29 mouse cellular contexts compared by ENCODE assay signal in the genomic region with DNA sequence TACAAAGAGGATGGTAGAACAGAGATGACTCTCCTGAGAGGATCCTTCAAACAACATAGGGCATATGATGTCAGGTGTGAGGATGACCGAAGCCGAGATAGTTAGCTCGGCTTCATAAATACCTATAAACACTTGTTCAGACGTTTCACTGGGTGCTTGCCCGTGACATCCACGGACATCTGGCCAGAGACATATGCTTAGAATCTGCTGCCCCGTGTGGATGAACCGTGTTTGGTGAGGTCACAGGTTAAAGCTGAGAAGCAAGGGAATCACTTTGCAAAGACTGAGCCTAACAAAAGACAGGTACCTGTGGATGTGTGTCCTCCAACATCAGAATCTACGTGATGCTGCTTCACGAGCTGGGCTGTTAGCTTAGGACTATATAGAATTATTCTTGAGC. TPM values are rescaled to one million over a fixed set of nuclear protein-coding genes. Genes with fewer than 3 reads are reported as not detected.
A peak's percentile ranks its signal among the peaks of the same experiment; 100 is the strongest.
DNase-seq lines count a peak whose midpoint lies in the region; ATAC-seq and TF ChIP-seq lines count a peak whose summit lies in the region.
"Had no signal": no experiment of that assay in that cellular context is flagged by ENCODE, and none has a peak within 500 bp of the region (broad histone marks: within the 10 kb centered on the region; RNA-seq: fewer than 3 reads in every experiment).

No protein-coding gene starts in this region.

- H3K9ac ChIP-seq in embryonic facial prominence, embryonic 12.5 days: no peak overlapping the region
- H3K9ac ChIP-seq in limb, embryonic 12.5 days (replicated peaks): no peak overlapping the region
- no peak overlapping the region for H3K9ac ChIP-seq in midbrain, embryonic 14.5 days (replicated peaks; ENCODE audit: low read length)
- H3K9ac ChIP-seq in forebrain, embryonic 11.5 days (ENCODE audit: low read length): no peak overlapping the region
- H3K9ac ChIP-seq in kidney, embryonic 16.5 days (replicated peaks; ENCODE audit: low read length): no peak overlapping the region
- H3K9ac ChIP-seq: forebrain, postnatal 0 days; heart, embryonic 15.5 days; hindbrain, embryonic 13.5 days; liver, embryonic 15.5 days; lung, embryonic 14.5 days had no signal

- DNase-seq in heart, adult 11 months: peak; percentile 71
- no peak for DNase-seq in heart, postnatal 10 days
- no peak for DNase-seq in midbrain, embryonic 14.5 days
- DNase-seq in forebrain, embryonic 11.5 days (ENCODE audit: low spot score): no peak
- DNase-seq: adrenal gland, postnatal 10 days; forebrain, postnatal 0 days; heart, postnatal 36 days; kidney, adult 2 months; lung, embryonic 14.5 days; right cerebral cortex, adult 18-20 months; spleen, adult 18-20 months; thymus, adult 18-20 months; thymus, postnatal 25 days had no signal

- peaks cover 32% of the 10 kb centered on the region for H3K79me3 ChIP-seq in C2C12 (ENCODE audit: low read depth)

- H3K4me1 ChIP-seq in embryonic facial prominence, embryonic 12.5 days: peaks cover 30% of the 10 kb centered on the region
- H3K4me1 ChIP-seq in limb, embryonic 12.5 days (replicated peaks): peaks cover 40% of the 10 kb centered on the region
- H3K4me1 ChIP-seq in midbrain, embryonic 14.5 days (ENCODE audit: control insufficient read depth, insufficient read depth, low read length): no peaks in the 10 kb centered on the region
- H3K4me1 ChIP-seq in forebrain, embryonic 11.5 days (replicated peaks; ENCODE audit: control insufficient read depth, insufficient read depth, low read length): no peaks in the 10 kb centered on the region
- H3K4me1 ChIP-seq in kidney, embryonic 16.5 days (ENCODE audit: insufficient read depth, low read length): peaks cover 7% of the 10 kb centered on the region; the same call in 1 of the 2 replicates
- H3K4me1 ChIP-seq: heart, embryonic 15.5 days; hindbrain, embryonic 13.5 days; liver, embryonic 15.5 days had no signal

- H3ac ChIP-seq in C2C12 (ENCODE audit: control insufficient read depth, insufficient read length, low read depth): no peak overlapping the region

- H3K36me3 ChIP-seq in C2C12 (ENCODE audit: control insufficient read depth, insufficient read depth): no peaks in the 10 kb centered on the region
- H3K36me3 ChIP-seq in embryonic facial prominence, embryonic 12.5 days: no peaks in the 10 kb centered on the region
- no peaks in the 10 kb centered on the region for H3K36me3 ChIP-seq in limb, embryonic 12.5 days
- H3K36me3 ChIP-seq in midbrain, embryonic 14.5 days (ENCODE audit: control insufficient read depth, insufficient read depth, low read length): no peaks in the 10 kb centered on the region
- no peaks in the 10 kb centered on the region for H3K36me3 ChIP-seq in forebrain, embryonic 11.5 days (ENCODE audit: control insufficient read depth, insufficient read depth, low read length)
- H3K36me3 ChIP-seq in kidney, embryonic 16.5 days (ENCODE audit: insufficient read depth, low read length): no peaks in the 10 kb centered on the region
- H3K36me3 ChIP-seq: forebrain, embryonic 10.5 days; heart, embryonic 10.5 days; heart, embryonic 15.5 days; hindbrain, embryonic 13.5 days; liver, embryonic 15.5 days had no signal

- no peaks in the 10 kb centered on the region for H3K27me3 ChIP-seq in C2C12 (ENCODE audit: control insufficient read depth, insufficient read depth, insufficient read length)
- no peaks in the 10 kb centered on the region for H3K27me3 ChIP-seq in embryonic facial prominence, embryonic 12.5 days
- no peaks in the 10 kb centered on the region for H3K27me3 ChIP-seq in limb, embryonic 12.5 days
- no peaks in the 10 kb centered on the region for H3K27me3 ChIP-seq in midbrain, embryonic 14.5 days (ENCODE audit: control insufficient read depth, insufficient read depth, low read length)
- no peaks in the 10 kb centered on the region for H3K27me3 ChIP-seq in forebrain, embryonic 11.5 days (ENCODE audit: control insufficient read depth, insufficient read depth, low read length)
- no peaks in the 10 kb centered on the region for H3K27me3 ChIP-seq in kidney, embryonic 16.5 days (ENCODE audit: insufficient read depth, low read length)
- H3K27me3 ChIP-seq: heart, embryonic 15.5 days; hindbrain, embryonic 13.5 days; liver, embryonic 15.5 days had no signal

- peak overlapping the region; percentile 7 for H3K4me3 ChIP-seq in C2C12 (ENCODE audit: insufficient read depth, poor library complexity, severe bottlenecking)
- no peak overlapping the region for H3K4me3 ChIP-seq in embryonic facial prominence, embryonic 12.5 days
- H3K4me3 ChIP-seq in limb, embryonic 12.5 days (replicated peaks): no peak overlapping the region
- no peak overlapping the region for H3K4me3 ChIP-seq in midbrain, embryonic 14.5 days (replicated peaks; ENCODE audit: low read depth, low read length)
- no peak overlapping the region for H3K4me3 ChIP-seq in forebrain, embryonic 11.5 days (ENCODE audit: low read depth, low read length)
- H3K4me3 ChIP-seq in kidney, embryonic 16.5 days (ENCODE audit: low read length): no peak overlapping the region
- H3K4me3 ChIP-seq: forebrain, embryonic 10.5 days; heart, embryonic 10.5 days; heart, embryonic 15.5 days; hindbrain, embryonic 13.5 days; liver, embryonic 15.5 days had no signal

- peaks cover 33% of the 10 kb centered on the region for H3K79me2 ChIP-seq in C2C12 (ENCODE audit: control insufficient read depth, insufficient read depth)

- 76% methylated on average over 10 of the region's 10 CpGs for WGBS in embryonic facial prominence, embryonic 12.5 days
- WGBS in limb, embryonic 12.5 days: 81% methylated on average over 10 of the region's 10 CpGs
- WGBS in midbrain, embryonic 14.5 days: 94% methylated on average over 10 of the region's 10 CpGs
- 90% methylated on average over 10 of the region's 10 CpGs for WGBS in forebrain, embryonic 11.5 days
- WGBS in kidney, embryonic 16.5 days: 90% methylated on average over 10 of the region's 10 CpGs

- TF ChIP-seq CTCF in C2C12 (IDR thresholded peaks at IDR 0.05; ENCODE audit: control insufficient read depth, insufficient read depth, insufficient read length): no peak

- no peak for ATAC-seq in embryonic facial prominence, embryonic 12.5 days (ENCODE audit: insufficient number of reproducible peaks, insufficient read depth, low FRiP score, low TSS enrichment)
- ATAC-seq in limb, embryonic 12.5 days (ENCODE audit: insufficient number of reproducible peaks, insufficient read depth, low FRiP score, low TSS enrichment, low read depth): no peak
- no peak for ATAC-seq in midbrain, embryonic 14.5 days (ENCODE audit: low FRiP score, low TSS enrichment)
- no peak for ATAC-seq in forebrain, embryonic 11.5 days (replicated peaks; ENCODE audit: low FRiP score)
- ATAC-seq in kidney, embryonic 16.5 days (ENCODE audit: low FRiP score, low TSS enrichment): no peak
- ATAC-seq: activated CD4-positive, CD25-positive, alpha-beta regulatory T cell, adult 4 months; CD4-positive, CD25-positive, alpha-beta regulatory T cell, adult 4 months; forebrain, postnatal 0 days had no signal

- peak overlapping the region; percentile 96 for H3K27ac ChIP-seq in embryonic facial prominence, embryonic 12.5 days
- peak overlapping the region; percentile 99 for H3K27ac ChIP-seq in limb, embryonic 12.5 days
- no peak overlapping the region for H3K27ac ChIP-seq in midbrain, embryonic 14.5 days (replicated peaks; ENCODE audit: low read depth, low read length)
- no peak overlapping the region for H3K27ac ChIP-seq in forebrain, embryonic 11.5 days (ENCODE audit: low read depth, low read length)
- H3K27ac ChIP-seq in kidney, embryonic 16.5 days (ENCODE audit: low read length): no peak overlapping the region
- H3K27ac ChIP-seq: heart, embryonic 15.5 days; hindbrain, embryonic 13.5 days; kidney, postnatal 0 days; liver, embryonic 15.5 days had no signal

- H3K9me3 ChIP-seq in embryonic facial prominence, embryonic 12.5 days: no peaks in the 10 kb centered on the region
- H3K9me3 ChIP-seq in limb, embryonic 12.5 days: no peaks in the 10 kb centered on the region
- no peaks in the 10 kb centered on the region for H3K9me3 ChIP-seq in midbrain, embryonic 14.5 days (ENCODE audit: control insufficient read depth, low read length)
- H3K9me3 ChIP-seq in forebrain, embryonic 11.5 days (ENCODE audit: control insufficient read depth, low read length): no peaks in the 10 kb centered on the region
- no peaks in the 10 kb centered on the region for H3K9me3 ChIP-seq in kidney, embryonic 16.5 days (ENCODE audit: low read length)
- H3K9me3 ChIP-seq: forebrain, embryonic 10.5 days; heart, embryonic 10.5 days; heart, embryonic 15.5 days; hindbrain, embryonic 13.5 days; liver, embryonic 15.5 days had no signal

- intact Hi-C loops in heart, postnatal 10 days (cut with DNase I): no loop called here

- H3K4me2 ChIP-seq in embryonic facial prominence, embryonic 12.5 days (replicated peaks): no peak overlapping the region
- H3K4me2 ChIP-seq in limb, embryonic 12.5 days: peak overlapping the region; percentile 69; the same call in 1 of the 2 replicates
- no peak overlapping the region for H3K4me2 ChIP-seq in midbrain, embryonic 14.5 days (ENCODE audit: low read length)
- no peak overlapping the region for H3K4me2 ChIP-seq in forebrain, embryonic 11.5 days (ENCODE audit: low read depth, low read length, severe bottlenecking)
- H3K4me2 ChIP-seq in kidney, embryonic 16.5 days (replicated peaks; ENCODE audit: low read depth, low read length): no peak overlapping the region
- H3K4me2 ChIP-seq: heart, embryonic 15.5 days; hindbrain, embryonic 13.5 days; liver, embryonic 15.5 days; midbrain, embryonic 11.5 days had no signal

TF ChIP-seq in C2C12, 6 proteins besides CTCF, POLR2A, EP300 and RAD21:
- TF ChIP-seq FOSL1 (IDR thresholded peaks at IDR 0.05; ENCODE audit: insufficient read depth, low read length, poor library complexity, severe bottlenecking): no peak
- TF ChIP-seq MYOG (IDR thresholded peaks at IDR 0.05; ENCODE audit: control insufficient read depth, extremely low read depth, insufficient read length): no peak
- no peak for TF ChIP-seq USF1 (IDR thresholded peaks at IDR 0.05; ENCODE audit: low read depth)
- no peak for TF ChIP-seq CEBPB (IDR thresholded peaks at IDR 0.05; ENCODE audit: low read depth)
- TF ChIP-seq MAX (IDR thresholded peaks at IDR 0.05): no peak
- TF ChIP-seq MYOD1 (IDR thresholded peaks at IDR 0.05; ENCODE audit: control insufficient read depth, insufficient read length, low read depth): no peak
TF ChIP-seq in C2C12: peak in this region for 0.

RNA-seq across cellular contexts. Expression of gene Ddr2, which starts 1.7 kb away (rescaled TPM):
- total RNA-seq in heart, postnatal 10 days (2021): 10 to 100 TPM; 27.8 to 30.5 TPM
- 13.7 TPM for polyA plus RNA-seq in C2C12 (2012; fragmentation: generic; extraction: Trizol)
- polyA plus RNA-seq in embryonic facial prominence, embryonic 12.5 days (2016; fragmentation: Nextera tagmentation; extraction: Ambion mirVana): 114 and 119 TPM in 2 replicates
- polyA plus RNA-seq in limb, embryonic 12.5 days (2016; fragmentation: Nextera tagmentation; extraction: Ambion mirVana): 111 and 112 TPM in 2 replicates
- polyA plus RNA-seq in midbrain, embryonic 14.5 days (2014; fragmentation: Nextera tagmentation; extraction: Ambion mirVana): 1.7 and 8.9 TPM in 2 replicates
- 23.5 and 27.3 TPM in 2 replicates for polyA plus RNA-seq in forebrain, embryonic 11.5 days (2014; fragmentation: Nextera tagmentation; extraction: Ambion mirVana)
- polyA plus RNA-seq in kidney, embryonic 16.5 days (2015; fragmentation: Nextera tagmentation; extraction: Ambion mirVana): 33.1 and 35.7 TPM in 2 replicates
- total RNA-seq: common myeloid progenitor, adult 5-6 weeks; megakaryocyte progenitor cell, adult 5-6 weeks; neutrophil, adult 5-6 weeks had no signal
- polyA plus RNA-seq: CD4-positive, CD25-positive, alpha-beta regulatory T cell, adult 4 months had no signal

Comparison
In these comparisons a context has a peak if more than half of its experiments do, and no peak if none do; other contexts are left out.
1. H3K27ac ChIP-seq: peak in embryonic facial prominence, embryonic 12.5 days (single experiment) and limb, embryonic 12.5 days (single experiment); none in midbrain, embryonic 14.5 days (single experiment), forebrain, embryonic 11.5 days (single experiment) and kidney, embryonic 16.5 days (single experiment).